Mouse (Mus musculus) limb, embryonic 11.5 days (tissue): ENCODE measurements around the gene Fbxl18. TPM values are rescaled to one million over a fixed set of nuclear protein-coding genes. Genes with fewer than 3 reads are reported as not detected.
A peak's percentile ranks its signal among the peaks of the same experiment; 100 is the strongest.

Experiments used
- ATAC-seq: fragments of 200-750 bp; cut with Nextera tagmentation; 2 replicates; pipeline ENCODE4 v1.8.0; 2017; ENCODE audit warnings: low read depth; ENCODE audit not compliant: insufficient number of reproducible peaks, low FRiP score, low TSS enrichment
- DNase-seq: peaks from one replicate; pipeline ENCODE4 v3.0.0-alpha.2; 2015; ENCODE audit warnings: low spot score
- H3K27ac ChIP-seq: fragments of 300-500 bp; sonication (generic); replicated peaks from 2 replicates; pipeline ENCODE4 v1.5.1; 2014; ENCODE audit warnings: low read depth, mild to moderate bottlenecking, low read length
- H3K27me3 ChIP-seq: fragments of 300-500 bp; sonication (generic); 2 replicates; pipeline ENCODE4 v1.6.1; 2014; ENCODE audit warnings: mild to moderate bottlenecking, low read length, mixed read lengths; ENCODE audit not compliant: control insufficient read depth, insufficient read depth
- H3K36me3 ChIP-seq: fragments of 300-500 bp; sonication (generic); 2 replicates; pipeline ENCODE4 v1.6.1; 2014; ENCODE audit warnings: mild to moderate bottlenecking, low read length, moderate library complexity, mixed read lengths; ENCODE audit not compliant: control insufficient read depth, insufficient read depth
- H3K4me1 ChIP-seq: fragments of 300-500 bp; sonication (generic); 2 replicates; pipeline ENCODE4 v1.6.1; 2014; ENCODE audit warnings: low read length, mixed read lengths; ENCODE audit not compliant: control insufficient read depth, insufficient read depth
- H3K4me2 ChIP-seq: fragments of 300-500 bp; sonication (generic); 2 replicates; pipeline ENCODE4 v1.6.1; 2014; ENCODE audit warnings: low read depth, mild to moderate bottlenecking, moderate library complexity; ENCODE audit not compliant: severe bottlenecking
- H3K4me3 ChIP-seq: fragments of 300-500 bp; sonication (generic); 2 replicates; pipeline ENCODE4 v1.5.1; 2014; ENCODE audit warnings: low read depth, low read length
- H3K9ac ChIP-seq: fragments of 300-500 bp; sonication (generic); 2 replicates; pipeline ENCODE4 v1.6.1; 2014; ENCODE audit warnings: mild to moderate bottlenecking, low read length
- H3K9me3 ChIP-seq: fragments of 300-500 bp; sonication (generic); 2 replicates; pipeline ENCODE4 v1.6.1; 2016; ENCODE audit warnings: low read length; ENCODE audit not compliant: control insufficient read depth
- WGBS: fragments of 180-500 bp; shearing (Covaris S2); extraction: QIAGEN DNeasy Blood & Tissue Kit; methylation state at CpG from one replicate; pipeline ENCODE4 v1.1.7; 2014; 5-methylcytosine and 5-hydroxymethylcytosine counted together
- polyA plus RNA-seq: library from polyadenylated mRNA; unstranded; fragments of >200 nt; fragmentation: Nextera tagmentation; extraction: Ambion mirVana; gene quantifications from 2 replicates; pipeline ENCODE4 v1.2.1, GENCODE M21; 2014

Gene Fbxl18
- 10.2 and 11.1 TPM in 2 replicates for polyA plus RNA-seq

- Histone ChIP-seq H3K4me2 (peak within 1 kb of the TSS; percentile 82), H3K27me3 (no peaks in the 10 kb centered on the region), H3K4me1 (peaks cover 7% of the 10 kb centered on the region), H3K9ac (peak within 1 kb of the TSS; percentile 84), H3K27ac (0 out of 2 replicates have a peak within 1 kb of the TSS, but pooled peaks have one; percentile 47), H3K9me3 (no peaks in the 10 kb centered on the region), H3K36me3 (0 out of 2 replicates have a peak, but pooled peaks cover 3% of the 10 kb centered on the region), H3K4me3 (peak within 1 kb of the TSS; percentile 79)
- under 1% methylated on average over 40 of the region's 40 CpGs for WGBS
- peak; percentile 95 for ATAC-seq
- peak; percentile 93 for DNase-seq
Measured at GRCm38 (mm10) chr5:142894918-142895613, at the start of gene Fbxl18. Gene Fbxl18 (minus strand): TSS chr5:142895421.

- no peak for ATAC-seq
- WGBS: 67% methylated on average over 2 of the region's 2 CpGs
Measured at GRCm38 (mm10) chr5:142940393-142940792, 45.2 kb upstream of the Fbxl18 start.

GRCm38 (mm10) chr5:142937956-142938727, 42.9 kb upstream of the Fbxl18 start:
- no peak overlapping the region for H3K9ac ChIP-seq
- ATAC-seq (peak; percentile 36; the same call in 1 of the 2 replicates), DNase-seq (peak; percentile 78)
- no peaks in the 10 kb centered on the region for H3K27me3 ChIP-seq
- no peak overlapping the region for H3K4me3 ChIP-seq
- no peaks in the 10 kb centered on the region; the same call in 1 of the 2 replicates for H3K9me3 ChIP-seq
- H3K4me2 ChIP-seq: no peak overlapping the region; the same call in 1 of the 2 replicates
- 31% methylated on average over 19 of the region's 19 CpGs for WGBS
- no peak overlapping the region for H3K27ac ChIP-seq
- peaks cover 6% of the 10 kb centered on the region; the same call in 1 of the 2 replicates for H3K4me1 ChIP-seq
- H3K36me3 ChIP-seq: no peaks in the 10 kb centered on the region

More at GRCm38 (mm10) chr5:142940393-142940792, 45.2 kb upstream of the Fbxl18 start:
- H3K4me2 ChIP-seq: no peak overlapping the region
- H3K27me3 ChIP-seq: no peaks in the 10 kb centered on the region
- H3K4me3 ChIP-seq: no peak overlapping the region
- no peak overlapping the region for H3K9ac ChIP-seq
- H3K27ac ChIP-seq: no peak overlapping the region
- H3K36me3 ChIP-seq: no peaks in the 10 kb centered on the region
- no peak for DNase-seq
- H3K4me1 ChIP-seq: peaks cover 6% of the 10 kb centered on the region; the same call in 1 of the 2 replicates
- no peaks in the 10 kb centered on the region; the same call in 1 of the 2 replicates for H3K9me3 ChIP-seq

- Histone ChIP-seq H3K27ac (no peak overlapping the region), H3K9me3 (no peaks in the 10 kb centered on the region; the same call in 1 of the 2 replicates), H3K27me3 (no peaks in the 10 kb centered on the region), H3K4me3 (peak overlapping the region; percentile 10; the same call in 1 of the 2 replicates), H3K36me3 (no peaks in the 10 kb centered on the region), H3K9ac (peak overlapping the region; percentile 23; the same call in 1 of the 2 replicates), H3K4me2 (peak overlapping the region; percentile 37), H3K4me1 (peaks cover 6% of the 10 kb centered on the region; the same call in 1 of the 2 replicates)
- DNase-seq (peak; percentile 96), ATAC-seq (peak; percentile 32; the same call in 1 of the 2 replicates)
- 5% methylated on average over 17 of the region's 17 CpGs for WGBS
Measured at GRCm38 (mm10) chr5:142936336-142936719, 41.1 kb upstream of the Fbxl18 start.

GRCm38 (mm10) chr5:142935642-142936335, 40.6 kb upstream of the Fbxl18 start:
- Histone ChIP-seq H3K4me2 (peak overlapping the region; percentile 37), H3K27me3 (no peaks in the 10 kb centered on the region), H3K27ac (no peak overlapping the region), H3K4me3 (peak overlapping the region; percentile 10; the same call in 1 of the 2 replicates), H3K9me3 (no peaks in the 10 kb centered on the region; the same call in 1 of the 2 replicates), H3K9ac (peak overlapping the region; percentile 23; the same call in 1 of the 2 replicates), H3K36me3 (no peaks in the 10 kb centered on the region), H3K4me1 (peaks cover 6% of the 10 kb centered on the region; the same call in 1 of the 2 replicates)
- ATAC-seq (peak; percentile 51), DNase-seq (peak; percentile 89)
- WGBS: 15% methylated on average over 13 of the region's 13 CpGs

- no peaks in the 10 kb centered on the region for H3K9me3 ChIP-seq
- H3K4me2 ChIP-seq: no peak overlapping the region
- peaks cover 9% of the 10 kb centered on the region; the same call in 1 of the 2 replicates for H3K4me1 ChIP-seq
- 83% methylated on average over 8 of the region's 8 CpGs for WGBS
- no peak overlapping the region for H3K9ac ChIP-seq
- ATAC-seq (no peak), DNase-seq (no peak)
- H3K27me3 ChIP-seq: no peaks in the 10 kb centered on the region
- no peaks in the 10 kb centered on the region for H3K36me3 ChIP-seq
- no peak overlapping the region for H3K27ac ChIP-seq
- no peak overlapping the region for H3K4me3 ChIP-seq
Measured at GRCm38 (mm10) chr5:142932731-142933130, 37.5 kb upstream of the Fbxl18 start.

- Histone ChIP-seq H3K9me3 (no peaks in the 10 kb centered on the region), H3K4me1 (peaks cover 9% of the 10 kb centered on the region; the same call in 1 of the 2 replicates), H3K4me3 (no peak overlapping the region), H3K9ac (no peak overlapping the region), H3K4me2 (no peak overlapping the region), H3K27ac (no peak overlapping the region), H3K36me3 (no peaks in the 10 kb centered on the region), H3K27me3 (no peaks in the 10 kb centered on the region)
- DNase-seq (peak; percentile 82), ATAC-seq (no peak)
- WGBS: 28% methylated on average over 9 of the region's 9 CpGs
Measured at GRCm38 (mm10) chr5:142932084-142932685, 37.0 kb upstream of the Fbxl18 start.
